Mouse (Mus musculus) embryonic fibroblast, embryonic 13.5 days (primary cell): ENCODE results near the gene Syce2. TPM values are rescaled to one million over a fixed set of nuclear protein-coding genes. Genes with fewer than 3 reads are reported as not detected.
"Not testable (repeated sequence)": the region's sequence is repeated elsewhere in the genome, so short reads cannot be mapped to it uniquely, and the experiment has no call there.

Experiments
- H3K27ac ChIP-seq: 2 replicates; pipeline ENCODE4 v1.5.1; 2012; ENCODE audit warnings: low read length, control low read depth, inconsistent platforms; ENCODE audit not compliant: insufficient read depth
- H3K4me1 ChIP-seq: 2 replicates; pipeline ENCODE4 v1.6.1; 2011; ENCODE audit warnings: low read length; ENCODE audit not compliant: control insufficient read depth, insufficient read depth
- H3K4me3 ChIP-seq: 2 replicates; pipeline ENCODE4 v1.5.1; 2011; ENCODE audit warnings: mild to moderate bottlenecking, control low read depth, low read length; ENCODE audit not compliant: insufficient read depth
- CTCF ChIP-seq: IDR thresholded peaks from 2 replicates; pipeline ENCODE4 v1.5.1; 2011; ENCODE audit warnings: mild to moderate bottlenecking, control low read depth, low read length, moderate library complexity, borderline replicate concordance; ENCODE audit not compliant: insufficient read depth
- POLR2A ChIP-seq: IDR thresholded peaks from 2 replicates; pipeline ENCODE4 v1.6.1; 2011; ENCODE audit warnings: low read depth, mild to moderate bottlenecking, control low read depth, low read length, moderate library complexity
- polyA plus RNA-seq: library from polyadenylated mRNA; stranded (reverse); fragments of >200 nt; gene quantifications from 2 replicates; pipeline ENCODE4 v1.2.4, GENCODE M21; 2011; ENCODE audit warnings: low read depth; ENCODE audit not compliant: missing spikeins, insufficient read length

Gene Syce2
- polyA plus RNA-seq = 8.7 and 18.9 TPM in 2 replicates

GRCm38 (mm10) chr8:84871376-84872308 is at the start of gene Syce2:
Gene Syce2 (plus strand): TSS chr8:84872111.
- Histone ChIP-seq H3K4me1 (no peaks in the 10 kb centered on the region), H3K4me3 (0 out of 2 replicates have a peak within 1 kb of the TSS, but pooled peaks have one; percentile 7), H3K27ac (no peak within 1 kb of the TSS)
- TF ChIP-seq CTCF (no peak), POLR2A (peak; percentile 36; the same call in 1 of the 2 replicates)

GRCm38 (mm10) chr8:84822723-84823122 is 49.2 kb upstream of the Syce2 start, which contains the start of gene Dand5:
Gene Dand5 (minus strand): TSS chr8:84822823.
- no peak within 1 kb of the TSS for H3K4me3 ChIP-seq
- H3K27ac ChIP-seq = no peak within 1 kb of the TSS

GRCm38 (mm10) chr8:84823653-84824052 is 48.3 kb upstream of the Syce2 start:
- no peak for TF ChIP-seq POLR2A
- TF ChIP-seq CTCF = peak; percentile 90
- no peaks in the 10 kb centered on the region for H3K4me1 ChIP-seq
- no peak overlapping the region for H3K27ac ChIP-seq
- no peak overlapping the region for H3K4me3 ChIP-seq

More at GRCm38 (mm10) chr8:84822723-84823122, 49.2 kb upstream of the Syce2 start, which contains the start of gene Dand5:
- TF ChIP-seq CTCF = no peak
- no peak for TF ChIP-seq POLR2A
- no peaks in the 10 kb centered on the region for H3K4me1 ChIP-seq

- Histone ChIP-seq H3K27ac (no peak overlapping the region), H3K4me3 (no peak overlapping the region), H3K4me1 (no peaks in the 10 kb centered on the region)
- TF ChIP-seq CTCF = no peak
- TF ChIP-seq POLR2A = no peak
Observed at GRCm38 (mm10) chr8:84825636-84826035, 46.3 kb upstream of the Syce2 start.

GRCm38 (mm10) chr8:84826518-84826917 is 45.4 kb upstream of the Syce2 start:
- H3K4me1 ChIP-seq, H3K27ac ChIP-seq, H3K4me3 ChIP-seq: not testable (repeated sequence)

GRCm38 (mm10) chr8:84831490-84831889 is 40.4 kb upstream of the Syce2 start, which contains the start of gene Gadd45gip1:
Gene Gadd45gip1 (plus strand): TSS chr8:84831522.
- TF ChIP-seq POLR2A = no peak
- no peak for TF ChIP-seq CTCF
- Histone ChIP-seq H3K4me1 (no peaks in the 10 kb centered on the region), H3K4me3 (peak within 1 kb of the TSS; percentile 91), H3K27ac (peak within 1 kb of the TSS; percentile 59)

GRCm38 (mm10) chr8:84832034-84832717 is 39.7 kb upstream of the Syce2 start:
- Histone ChIP-seq H3K27ac (peak overlapping the region; percentile 59), H3K4me1 (no peaks in the 10 kb centered on the region; the same call in 1 of the 2 replicates), H3K4me3 (peak overlapping the region; percentile 91)
- TF ChIP-seq POLR2A (peak; percentile 79), CTCF (no peak)

GRCm38 (mm10) chr8:84832759-84833742 is 38.9 kb upstream of the Syce2 start:
- Histone ChIP-seq H3K27ac (peak overlapping the region; percentile 59), H3K4me1 (no peaks in the 10 kb centered on the region; the same call in 1 of the 2 replicates), H3K4me3 (peak overlapping the region; percentile 91)
- no peak for TF ChIP-seq CTCF
- no peak; the same call in 1 of the 2 replicates for TF ChIP-seq POLR2A
